Mouse (Mus musculus) B cell, adult (primary cell): ENCODE measurements around the gene Gatd1. TPM values are rescaled to one million over a fixed set of nuclear protein-coding genes. Genes with fewer than 3 reads are reported as not detected.

Experiments
- total RNA-seq: library from RNA; stranded (reverse); gene quantifications from 4 replicates; pipeline ENCODE4 v1.2.4, GENCODE M21; 2023; ENCODE audit not compliant: inconsistent age

Gene Gatd1
- total RNA-seq, result 34.1 to 35.8 TPM (median 34.8 TPM) in 4 replicates

GRCm38 (mm10) chr7:141413809-141414584 is at the start of gene Gatd1:
Gene Gatd1, minus strand, starts transcription at chr7:141414136.

DNA sequence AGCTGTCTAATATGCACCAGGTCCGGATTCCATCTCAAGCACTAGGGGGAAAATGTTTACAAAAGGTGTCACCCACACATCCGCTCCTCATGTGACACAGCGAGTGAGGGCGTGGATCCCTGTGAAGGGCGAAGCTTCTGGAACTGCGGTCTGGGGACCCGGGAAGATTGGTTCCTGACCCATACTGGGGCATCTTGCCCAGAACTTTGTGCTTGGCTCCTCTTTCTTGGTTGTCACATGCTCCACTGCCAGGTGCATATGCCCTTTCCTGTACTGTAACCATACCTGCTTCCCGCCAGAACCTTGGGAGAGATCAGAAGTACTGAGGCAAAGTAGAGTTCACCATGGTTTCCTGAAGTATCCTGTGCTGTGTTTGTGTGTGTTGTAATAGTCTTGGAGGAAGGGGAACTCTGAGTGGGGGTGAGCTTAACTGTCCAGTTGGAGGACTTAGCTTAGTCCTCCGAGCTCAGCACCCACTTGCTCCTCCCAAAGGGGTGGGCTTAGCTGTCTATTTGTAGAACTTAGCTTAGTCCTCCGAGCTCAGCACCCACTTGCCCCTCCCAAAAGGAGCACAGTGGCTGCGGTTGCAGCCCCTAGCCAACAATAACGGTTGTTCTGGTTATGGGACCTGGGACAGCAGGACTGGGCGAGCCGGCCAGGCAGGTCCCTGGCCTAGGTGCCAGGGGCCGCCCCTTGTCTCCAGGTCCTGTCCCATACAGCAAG is 46.6 kb upstream of the Gatd1 start, which contains the start of gene Cracr2b:
TSS of gene Cracr2b (plus strand) at position 704 of the 723 bp plus-strand sequence.

DNA sequence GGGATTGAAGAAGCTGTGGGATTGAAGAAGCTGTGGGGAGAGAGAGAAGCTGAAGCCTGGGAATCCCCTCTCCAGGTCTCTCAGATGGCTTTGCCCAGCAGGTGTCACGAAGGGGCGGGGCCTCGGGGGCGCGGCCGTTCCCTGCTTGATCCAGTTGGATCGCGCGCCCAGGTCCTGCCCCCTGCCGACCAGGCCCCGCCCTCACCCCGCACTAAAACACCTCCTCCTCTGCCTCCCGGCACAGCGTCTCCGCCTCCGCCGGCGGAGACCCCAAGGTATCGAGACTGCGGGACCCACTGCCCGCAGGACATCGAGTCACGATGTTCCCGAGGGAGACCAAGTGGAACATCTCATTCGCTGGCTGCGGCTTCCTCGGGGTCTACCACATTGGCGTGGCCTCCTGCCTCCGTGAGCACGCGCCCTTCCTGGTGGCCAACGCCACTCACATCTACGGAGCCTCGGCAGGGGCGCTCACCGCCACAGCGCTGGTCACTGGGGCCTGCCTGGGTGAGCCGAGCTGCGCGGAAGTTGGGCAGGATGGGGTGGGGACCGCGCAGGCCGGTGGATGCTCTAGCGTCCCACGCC is 41.1 kb upstream of the Gatd1 start, which contains the start of gene Pnpla2:
TSS of gene Pnpla2 (plus strand) at position 232 of the 585 bp plus-strand sequence.

GRCm38 (mm10) chr7:141447110-141447991 is 33.4 kb upstream of the Gatd1 start, which contains the start of gene Rplp2:
Gene Rplp2, plus strand, starts transcription at chr7:141447370.

DNA sequence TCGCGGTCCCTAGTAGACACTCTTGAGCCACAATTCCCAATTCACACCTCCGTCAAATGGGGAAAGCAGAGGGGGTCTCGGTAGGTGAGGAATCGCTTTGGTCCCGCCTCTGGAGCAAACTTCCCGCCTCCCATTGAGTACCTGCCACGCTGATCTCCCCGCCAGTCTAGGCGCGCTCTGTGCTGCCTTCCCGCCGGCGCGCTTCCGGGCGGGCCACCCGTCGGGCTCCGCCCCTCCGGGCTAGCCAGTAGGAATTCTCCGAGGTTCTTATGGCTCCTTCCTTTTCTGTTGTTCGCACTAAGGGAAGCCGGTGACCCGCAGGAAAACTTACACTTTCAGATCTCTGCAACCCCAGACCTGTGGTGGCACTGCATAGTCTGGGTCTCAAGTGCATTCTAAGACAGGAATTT is 29.9 kb upstream of the Gatd1 start, which contains the start of gene Pidd1:
TSS of gene Pidd1 (minus strand) at position 198 of the 410 bp plus-strand sequence.

DNA sequence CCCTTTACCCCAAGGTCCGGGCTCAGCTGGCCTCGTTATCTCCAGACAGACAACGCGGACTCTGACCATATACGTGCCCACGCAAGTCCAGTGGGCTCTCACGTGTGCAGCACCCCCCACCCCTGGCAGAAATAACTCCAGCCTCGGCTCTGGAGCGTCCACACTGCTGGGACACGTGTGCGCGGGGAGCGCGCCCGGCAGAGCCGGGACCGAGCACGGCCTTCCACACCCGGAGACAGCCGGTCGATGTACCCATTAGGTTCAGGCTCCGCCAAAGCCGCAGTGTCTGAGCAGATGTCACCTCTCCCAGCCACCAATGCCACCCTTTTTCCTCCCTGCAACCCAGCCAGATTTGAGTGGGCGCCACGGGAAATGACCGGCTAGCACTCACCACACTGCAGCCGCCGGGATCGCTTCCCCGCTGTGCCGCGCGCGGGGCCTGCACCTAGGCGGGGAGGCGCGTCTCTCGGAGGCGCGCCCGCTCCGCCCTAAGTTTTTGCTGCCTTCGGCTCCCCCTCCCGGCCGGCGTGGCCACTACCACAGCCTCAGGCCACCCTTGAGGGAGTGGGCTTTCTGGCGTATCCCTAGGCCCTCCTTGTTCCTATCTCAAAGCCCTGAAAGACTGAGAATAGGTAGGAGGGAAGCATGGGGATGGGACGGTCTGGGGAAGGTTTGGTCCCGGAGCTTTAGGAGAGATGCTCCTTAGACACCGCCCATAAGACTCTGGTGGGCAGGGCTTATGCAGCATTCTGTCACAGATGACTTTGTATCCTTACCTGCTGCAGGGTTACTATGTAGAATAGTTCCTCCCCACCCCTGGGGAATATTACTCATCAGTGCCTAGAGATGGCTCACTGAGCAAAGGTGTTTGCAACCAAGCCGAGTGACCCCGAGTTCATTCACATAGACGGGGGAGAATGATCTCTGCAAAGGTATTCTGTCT is 23.5 kb upstream of the Gatd1 start, which contains the start of gene Slc25a22:
TSS of gene Slc25a22 (minus strand) at position 715 of the 943 bp plus-strand sequence.

DNA sequence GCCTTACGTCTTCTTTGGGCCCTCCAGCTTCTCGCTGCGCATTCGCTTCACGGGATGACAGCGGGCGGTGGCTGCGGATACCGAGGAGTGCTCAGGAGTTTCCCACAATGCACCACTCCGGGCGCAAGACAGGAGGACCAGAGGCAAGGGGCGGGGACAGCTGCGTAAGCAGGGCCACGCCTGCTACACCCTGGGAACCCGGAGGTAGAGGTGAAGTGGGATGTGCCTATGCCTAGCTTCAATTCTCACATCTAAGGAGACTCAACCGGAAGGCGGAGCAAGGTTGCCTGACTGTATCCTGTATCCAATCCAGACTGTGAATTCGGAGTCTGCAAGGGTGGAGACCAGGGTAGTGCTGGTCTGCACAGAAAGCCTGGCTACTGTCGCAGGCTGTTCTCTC is 15.4 kb upstream of the Gatd1 start, which contains the start of gene Cend1:
TSS of gene Cend1 (minus strand) at position 182 of the 400 bp plus-strand sequence.

GRCm38 (mm10) chr7:141391625-141392551 is 22.0 kb downstream of the Gatd1 start, which contains the start of gene Taldo1:
Gene Taldo1, plus strand, starts transcription at chr7:141392199.

Other genes starting within 250 kb of the Gatd1 start
- 67.1 to 79.0 TPM (median 70.2 TPM) in 4 replicates for gene Rnh1, start 241.3 kb downstream of the Gatd1 start, total RNA-seq
- 22.9 to 33.3 TPM (median 30.1 TPM) in 4 replicates for gene Hras, start 220.1 kb downstream of the Gatd1 start, total RNA-seq
- 6.7 to 10.0 TPM (median 8.1 TPM) in 4 replicates for gene Lrrc56, start 220.0 kb downstream of the Gatd1 start, total RNA-seq
- 3.7 to 4.6 TPM (median 4.1 TPM) in 4 replicates for gene Lmntd2, start 200.1 kb downstream of the Gatd1 start, total RNA-seq
- 8.4 to 13.1 TPM (median 10.6 TPM) in 4 replicates for gene Rassf7, start 198.3 kb downstream of the Gatd1 start, total RNA-seq
- gene Phrf1, start 185.4 kb downstream of the Gatd1 start, total RNA-seq, result 136 to 148 TPM (median 141 TPM) in 4 replicates
- gene Irf7, start 147.7 kb downstream of the Gatd1 start, total RNA-seq, result 32.3 to 66.0 TPM (median 40.5 TPM) in 4 replicates
- not detected in 4 replicates for gene Cdhr5, start 137.3 kb downstream of the Gatd1 start, total RNA-seq
- not detected in 4 replicates for gene Sct, start 135.0 kb downstream of the Gatd1 start, total RNA-seq
- not detected in 4 replicates for gene Drd4, start 122.1 kb downstream of the Gatd1 start, total RNA-seq
- gene Deaf1, start 86.4 kb downstream of the Gatd1 start, total RNA-seq, result 33.9 to 38.7 TPM (median 37.0 TPM) in 4 replicates
- 14.7 to 20.5 TPM (median 19.9 TPM) in 4 replicates for gene Tmem80, start 86.4 kb downstream of the Gatd1 start, total RNA-seq
- 1.2 TPM in 1 of 4 replicates, not detected in the others for gene Eps8l2, start 75.3 kb downstream of the Gatd1 start, total RNA-seq
- 139 to 149 TPM (median 140 TPM) in 4 replicates for gene Taldo1, start 21.9 kb downstream of the Gatd1 start, total RNA-seq
- not detected in 4 replicates for gene Cend1, start 15.4 kb upstream of the Gatd1 start, total RNA-seq
- gene Slc25a22, start 23.8 kb upstream of the Gatd1 start, total RNA-seq, result 44.4 to 46.9 TPM (median 46.3 TPM) in 4 replicates
- gene Pidd1, start 29.9 kb upstream of the Gatd1 start, total RNA-seq, result 5.6 to 6.9 TPM (median 6.6 TPM) in 4 replicates
- gene Rplp2, start 33.2 kb upstream of the Gatd1 start, total RNA-seq, result 2,310 to 2,622 TPM (median 2,359 TPM) in 4 replicates
- 49.9 to 60.8 TPM (median 54.8 TPM) in 4 replicates for gene Pnpla2, start 41.1 kb upstream of the Gatd1 start, total RNA-seq
- gene Cracr2b, start 47.0 kb upstream of the Gatd1 start, total RNA-seq, result not detected in 4 replicates
- 8.1 to 14.8 TPM (median 10.3 TPM) in 4 replicates for gene Cd151, start 53.3 kb upstream of the Gatd1 start, total RNA-seq
- gene Polr2l, start 61.0 kb upstream of the Gatd1 start, total RNA-seq, result 16.3 to 21.7 TPM (median 16.8 TPM) in 4 replicates
- gene Tspan4, start 61.1 kb upstream of the Gatd1 start, total RNA-seq, result 2.1 to 4.1 TPM (median 3.3 TPM) in 4 replicates
- gene Chid1, start 125.7 kb upstream of the Gatd1 start, total RNA-seq, result 21.3 to 25.0 TPM (median 22.2 TPM) in 4 replicates
- 37.2 to 43.5 TPM (median 39.6 TPM) in 4 replicates for gene Ap2a2, start 148.0 kb upstream of the Gatd1 start, total RNA-seq
- not detected in 4 replicates for gene Muc6, start 241.2 kb upstream of the Gatd1 start, total RNA-seq